Mouse (Mus musculus) layer of hippocampus, postnatal 36 days (tissue): ENCODE measurements at regions not wholly inside any gene's neighbourhood (a gene's known extent, or its start where the extent isn't known, plus 50 kb on each side); places are given as distances from the start of the nearest gene placed in this dataset.

ENCODE experiments used
- DNase-seq, 2 experiments: peaks; one replicate each; pipeline ENCODE4 v3.0.0; 2022

- DNase-seq: no peak
These were observed 427.3 kb upstream of the Nr5a2 start for GRCm38 (mm10) chr1:137387509-137387908.

GRCm38 (mm10) chr1:137378072-137378985, 418.1 kb upstream of the Nr5a2 start:
- DNase-seq: no peak

- no peak for DNase-seq
These were observed 416.4 kb upstream of the Nr5a2 start for GRCm38 (mm10) chr1:137376685-137377084.

- no peak for DNase-seq
These were observed 414.4 kb upstream of the Nr5a2 start for GRCm38 (mm10) chr1:137374641-137375040.

GRCm38 (mm10) chr1:137373509-137374420, 413.5 kb upstream of the Nr5a2 start:
- DNase-seq: no peak

- no peak for DNase-seq
These were observed 412.0 kb upstream of the Nr5a2 start for GRCm38 (mm10) chr1:137372236-137372635.

- no peak for DNase-seq
These were observed 404.1 kb upstream of the Nr5a2 start for GRCm38 (mm10) chr1:137364396-137364795.

GRCm38 (mm10) chr1:137363969-137364368, 403.7 kb upstream of the Nr5a2 start:
- DNase-seq: no peak

- no peak for DNase-seq
These were observed 403.3 kb upstream of the Nr5a2 start for GRCm38 (mm10) chr1:137363561-137363960.

- no peak for DNase-seq
These were observed 400.7 kb upstream of the Nr5a2 start for GRCm38 (mm10) chr1:137360688-137361570.

- no peak for DNase-seq
These were observed 395.8 kb upstream of the Nr5a2 start for GRCm38 (mm10) chr1:137355941-137356512.

- no peak for DNase-seq
These were observed 392.3 kb upstream of the Nr5a2 start for GRCm38 (mm10) chr1:137352390-137353027.

GRCm38 (mm10) chr1:137334137-137334536, 373.9 kb upstream of the Nr5a2 start:
- DNase-seq: no peak

GRCm38 (mm10) chr1:137332108-137332769, 372.0 kb upstream of the Nr5a2 start:
- no peak for DNase-seq

- DNase-seq: no peak
These were observed 371.5 kb upstream of the Nr5a2 start for GRCm38 (mm10) chr1:137331746-137332107.

- DNase-seq: peak in 1 of 2 experiments; percentile 25
These were observed 370.4 kb upstream of the Nr5a2 start for GRCm38 (mm10) chr1:137330634-137331033.

GRCm38 (mm10) chr1:137323884-137324594, 363.8 kb upstream of the Nr5a2 start:
- DNase-seq: no peak

GRCm38 (mm10) chr1:137323035-137323680, 362.9 kb upstream of the Nr5a2 start:
- DNase-seq: no peak

- no peak for DNase-seq
These were observed 342.6 kb upstream of the Nr5a2 start for GRCm38 (mm10) chr1:137302757-137303422.
